Mouse (Mus musculus): ENCODE data around the gene Kndc1. TPM values are rescaled to one million over a fixed set of nuclear protein-coding genes. Genes with fewer than 3 reads are reported as not detected.

The Kndc1 gene
- polyA plus RNA-seq, 1 experiment from 2014 or later, result 1.0 TPM

DNA sequence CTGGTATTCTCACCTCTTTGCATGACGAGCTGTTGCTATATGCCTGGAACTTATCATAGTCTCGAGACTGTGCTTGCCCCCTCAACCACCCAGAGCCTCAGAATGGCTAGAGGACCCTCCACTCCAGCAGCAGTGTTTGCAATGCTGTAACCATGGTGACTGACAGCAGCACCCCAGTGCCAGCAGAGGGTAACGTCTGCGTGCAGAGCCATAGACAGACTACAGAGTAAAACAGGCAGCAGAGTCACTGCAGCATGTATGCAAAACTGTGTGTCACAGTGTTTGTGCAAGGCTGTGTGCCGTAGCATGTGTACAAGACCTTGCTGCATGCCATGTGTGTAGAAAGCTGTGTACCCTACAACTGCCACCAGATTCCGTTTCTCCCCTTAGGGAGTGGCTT, 15.0 kb downstream of the Kndc1 start:
- DNase-seq (ENCODE audit: low spot score), result no peak
- no peak overlapping the region for H3K4me3 ChIP-seq
- no peak overlapping the region for H3K27ac ChIP-seq
- peaks cover 45% of the 10 kb centered on the region for H3K4me1 ChIP-seq (replicated peaks)
- no peaks in the 10 kb centered on the region for H3K36me3 ChIP-seq
- peaks cover 52% of the 10 kb centered on the region for H3K27me3 ChIP-seq (ENCODE audit: insufficient read depth, poor library complexity, severe bottlenecking)
- WGBS, result 52% methylated on average over 6 of the region's 6 CpGs
- H3K9me3 ChIP-seq, result no peaks in the 10 kb centered on the region

DNA sequence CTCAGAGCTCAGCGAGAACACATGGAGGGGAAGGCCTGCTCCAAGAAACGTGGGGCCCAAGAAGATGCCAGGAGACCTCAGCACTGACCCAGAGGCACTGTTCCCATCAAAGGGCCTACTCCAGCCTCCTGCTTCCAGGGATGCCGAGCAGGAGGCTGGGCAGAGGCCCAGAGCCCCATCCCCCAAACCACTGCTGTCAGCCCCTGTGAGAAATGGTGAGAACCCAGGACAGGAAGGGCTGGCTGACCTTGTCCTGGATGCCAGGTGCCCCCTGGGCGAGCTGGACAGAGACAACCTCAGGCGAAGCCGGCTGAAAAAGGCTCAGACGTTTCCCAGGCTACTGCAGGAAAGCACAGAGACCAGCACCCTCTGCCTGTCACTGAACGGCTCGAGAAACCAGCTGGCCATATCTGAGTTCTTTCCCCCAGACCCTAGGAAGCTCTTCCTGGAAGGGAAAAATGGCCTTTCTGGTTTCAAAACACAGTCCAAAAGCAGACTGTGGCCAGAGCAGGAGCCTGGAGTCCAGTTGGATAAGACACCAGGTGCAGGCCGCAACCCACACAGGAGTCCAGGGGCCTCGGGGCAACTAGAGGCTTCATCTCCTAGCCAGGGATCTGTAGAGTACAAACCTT, 15.8 kb downstream of the Kndc1 start:
- WGBS, result 59% methylated on average over 11 of the region's 11 CpGs
- Histone ChIP-seq H3K36me3 (no peaks in the 10 kb centered on the region), H3K27me3 (ENCODE audit: insufficient read depth, poor library complexity, severe bottlenecking) (peaks cover 59% of the 10 kb centered on the region), H3K27ac (peak overlapping the region; percentile 13; the same call in 1 of the 2 replicates), H3K4me3 (no peak overlapping the region), H3K4me1 (replicated peaks) (peaks cover 41% of the 10 kb centered on the region), H3K9me3 (no peaks in the 10 kb centered on the region)
- no peak for DNase-seq (ENCODE audit: low spot score)

DNA sequence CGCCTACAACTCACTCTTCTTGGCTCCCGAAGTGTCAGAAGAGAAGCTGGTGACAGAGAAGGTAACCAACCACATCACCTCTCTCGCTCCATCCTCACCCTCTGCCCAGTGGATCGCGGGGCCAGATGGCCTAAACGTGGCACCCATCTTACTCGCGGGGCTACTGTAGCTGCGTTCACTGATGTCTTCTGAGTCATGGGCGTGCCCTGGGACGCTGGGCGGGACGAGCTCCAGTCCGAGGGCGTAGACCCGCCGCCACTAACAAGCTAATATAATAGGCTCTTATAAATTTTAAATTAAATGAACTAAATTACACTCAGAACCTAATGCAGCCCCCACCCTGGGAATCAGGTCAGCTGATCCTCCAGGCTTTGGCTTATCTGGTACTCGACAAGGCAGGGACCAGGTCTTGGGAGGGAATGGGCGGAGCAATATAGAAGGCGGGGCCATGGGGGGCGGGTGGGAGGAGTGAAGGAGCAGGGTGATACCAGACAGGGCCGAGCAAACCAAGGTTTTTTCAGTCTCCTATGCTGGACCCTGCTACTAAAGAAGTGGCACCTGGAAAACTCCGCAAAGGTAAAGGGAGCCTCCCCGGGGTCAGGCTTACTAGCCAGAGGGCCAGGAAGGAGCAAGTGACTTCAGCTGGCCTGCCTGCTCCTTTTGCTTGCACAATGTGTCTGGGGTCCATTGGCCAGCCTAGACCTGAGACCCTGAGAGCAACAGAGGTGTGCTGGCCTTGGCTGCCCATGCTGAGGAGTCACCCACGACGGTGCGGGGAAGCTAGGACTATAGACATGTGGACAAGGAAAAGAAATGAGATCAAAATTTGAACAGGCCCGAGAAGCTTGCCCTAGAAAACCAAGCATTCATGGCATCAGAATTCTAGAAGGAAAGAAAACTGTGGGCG, 19.9 kb downstream of the Kndc1 start:
- Histone ChIP-seq H3K27me3 (ENCODE audit: insufficient read depth, poor library complexity, severe bottlenecking) (peaks cover 70% of the 10 kb centered on the region), H3K27ac (no peak overlapping the region), H3K36me3 (no peaks in the 10 kb centered on the region), H3K9me3 (no peaks in the 10 kb centered on the region), H3K4me1 (replicated peaks) (peaks cover 31% of the 10 kb centered on the region), H3K4me3 (peak overlapping the region; percentile 49)
- DNase-seq (ENCODE audit: low spot score), result peak; percentile 42
- 9% methylated on average over 29 of the region's 29 CpGs for WGBS

- Histone ChIP-seq H3K27me3 (ENCODE audit: insufficient read depth, poor library complexity, severe bottlenecking) (peaks cover 71% of the 10 kb centered on the region), H3K27ac (0 out of 2 replicates have a peak overlapping the region, but pooled peaks have one; percentile 26), H3K4me3 (peak overlapping the region; percentile 27; the same call in 1 of the 2 replicates), H3K36me3 (no peaks in the 10 kb centered on the region), H3K9me3 (no peaks in the 10 kb centered on the region), H3K4me1 (replicated peaks) (peaks cover 23% of the 10 kb centered on the region)
- 8% methylated on average over 14 of the region's 14 CpGs for WGBS
- no peak for DNase-seq (ENCODE audit: low spot score)
Measured at GRCm38 (mm10) chr7:139915646-139916257, 21.3 kb downstream of the Kndc1 start.

DNA sequence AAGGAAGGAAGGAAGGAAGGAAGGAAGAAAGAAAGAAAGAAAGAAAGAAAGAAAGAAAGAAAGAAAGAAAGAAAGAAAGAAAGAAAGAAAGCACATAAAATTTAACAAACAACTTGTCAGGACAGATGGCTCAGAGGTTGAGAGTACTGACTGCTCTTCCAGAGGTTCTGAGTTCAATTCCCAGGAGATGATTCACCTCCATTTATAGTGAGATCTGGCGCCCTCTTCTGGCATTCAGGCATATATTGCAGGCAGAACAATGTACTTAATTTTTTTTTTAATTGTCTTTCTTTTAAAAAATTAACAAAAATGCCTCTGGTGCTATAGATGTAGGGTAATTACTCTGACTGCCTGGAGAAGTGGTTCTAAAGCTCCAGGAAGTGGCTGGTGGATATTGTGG, 21.8 kb downstream of the Kndc1 start:
- DNase-seq (ENCODE audit: low spot score), result no peak
- peaks cover 23% of the 10 kb centered on the region for H3K4me1 ChIP-seq (replicated peaks)
- WGBS, result 0% methylated on average over 1 of the region's 1 CpGs
- H3K36me3 ChIP-seq, result no peaks in the 10 kb centered on the region
- H3K9me3 ChIP-seq, result no peaks in the 10 kb centered on the region
- H3K27ac ChIP-seq, result no peak overlapping the region
- H3K27me3 ChIP-seq (ENCODE audit: insufficient read depth, poor library complexity, severe bottlenecking), result peaks cover 71% of the 10 kb centered on the region
- H3K4me3 ChIP-seq, result no peak overlapping the region

- 78% methylated on average over 4 of the region's 4 CpGs for WGBS
- Histone ChIP-seq H3K27me3 (ENCODE audit: insufficient read depth, poor library complexity, severe bottlenecking) (peaks cover 52% of the 10 kb centered on the region), H3K4me1 (replicated peaks) (peaks cover 23% of the 10 kb centered on the region), H3K4me3 (no peak overlapping the region), H3K9me3 (no peaks in the 10 kb centered on the region), H3K36me3 (no peaks in the 10 kb centered on the region), H3K27ac (no peak overlapping the region)
- no peak for DNase-seq (ENCODE audit: low spot score)
Measured at GRCm38 (mm10) chr7:139918262-139918661, 23.8 kb downstream of the Kndc1 start.

DNA sequence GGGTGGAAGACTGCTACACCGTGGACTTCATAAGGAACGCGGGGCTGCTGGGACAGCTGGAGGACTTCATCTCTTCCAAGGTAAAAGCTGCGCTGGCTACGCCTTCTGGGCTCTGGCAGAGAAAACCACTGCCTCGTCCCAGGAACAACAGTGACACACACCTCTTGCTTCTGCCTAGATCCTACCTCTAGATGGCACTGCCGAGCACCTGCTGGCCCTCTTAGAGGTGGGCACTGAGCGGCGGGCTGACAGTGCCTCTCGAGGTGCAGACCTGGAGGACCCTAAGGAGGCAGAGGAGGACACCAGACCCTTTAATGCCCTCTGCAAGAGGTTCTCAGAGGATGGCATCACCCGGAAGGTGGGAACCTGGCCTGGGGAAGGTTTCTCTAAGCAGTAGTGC, 36.2 kb downstream of the Kndc1 start:
- Histone ChIP-seq H3K4me3 (no peak overlapping the region), H3K27me3 (ENCODE audit: insufficient read depth, poor library complexity, severe bottlenecking) (peaks cover 17% of the 10 kb centered on the region; the same call in 1 of the 2 replicates), H3K27ac (no peak overlapping the region), H3K36me3 (no peaks in the 10 kb centered on the region), H3K4me1 (replicated peaks) (peaks cover 3% of the 10 kb centered on the region; the same call in 1 of the 2 replicates), H3K9me3 (no peaks in the 10 kb centered on the region)
- DNase-seq (ENCODE audit: low spot score), result peak; percentile 51
- 22% methylated on average over 11 of the region's 11 CpGs for WGBS

DNA sequence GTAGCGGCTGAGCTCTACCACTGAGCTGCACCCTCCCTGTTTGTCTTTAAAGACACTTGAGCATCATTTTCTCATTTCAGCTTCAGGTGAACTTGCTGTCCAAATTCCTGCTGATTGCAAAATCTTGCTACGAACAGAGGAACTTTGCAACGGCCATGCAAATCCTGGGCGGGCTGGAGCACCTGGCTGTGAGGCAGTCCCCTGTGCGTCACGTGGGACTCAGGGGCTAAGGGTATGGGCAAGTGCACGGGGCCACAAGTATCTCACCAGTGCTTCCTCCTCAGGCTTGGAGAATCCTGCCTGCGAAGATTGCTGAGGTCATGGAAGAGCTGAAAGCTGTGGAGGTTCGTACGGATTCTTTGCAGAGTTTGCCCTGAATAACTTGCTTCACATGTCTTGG, 42.2 kb downstream of the Kndc1 start:
- H3K4me1 ChIP-seq (replicated peaks), result no peaks in the 10 kb centered on the region
- WGBS, result 85% methylated on average over 10 of the region's 10 CpGs
- H3K9me3 ChIP-seq, result no peaks in the 10 kb centered on the region
- H3K27ac ChIP-seq, result no peak overlapping the region
- no peak for DNase-seq (ENCODE audit: low spot score)
- no peaks in the 10 kb centered on the region for H3K36me3 ChIP-seq
- no peak overlapping the region for H3K4me3 ChIP-seq
- peaks cover 36% of the 10 kb centered on the region for H3K27me3 ChIP-seq (ENCODE audit: insufficient read depth, poor library complexity, severe bottlenecking)

GRCm38 (mm10) chr7:139937138-139937537, 42.6 kb downstream of the Kndc1 start:
- Histone ChIP-seq H3K36me3 (no peaks in the 10 kb centered on the region), H3K4me3 (no peak overlapping the region), H3K4me1 (replicated peaks) (no peaks in the 10 kb centered on the region), H3K9me3 (no peaks in the 10 kb centered on the region), H3K27me3 (ENCODE audit: insufficient read depth, poor library complexity, severe bottlenecking) (peaks cover 37% of the 10 kb centered on the region), H3K27ac (no peak overlapping the region)
- WGBS, result 77% methylated on average over 3 of the region's 3 CpGs
- no peak for DNase-seq (ENCODE audit: low spot score)

- H3K27me3 ChIP-seq (ENCODE audit: insufficient read depth, poor library complexity, severe bottlenecking), result peaks cover 43% of the 10 kb centered on the region
- H3K27ac ChIP-seq, result no peak overlapping the region
- no peaks in the 10 kb centered on the region for H3K9me3 ChIP-seq
- H3K4me1 ChIP-seq (replicated peaks), result no peaks in the 10 kb centered on the region
- H3K36me3 ChIP-seq, result no peaks in the 10 kb centered on the region
- 67% methylated on average over 5 of the region's 5 CpGs for WGBS
- DNase-seq (ENCODE audit: low spot score), result no peak
- H3K4me3 ChIP-seq, result no peak overlapping the region
Measured at GRCm38 (mm10) chr7:139937810-139938209, 43.3 kb downstream of the Kndc1 start.

DNA sequence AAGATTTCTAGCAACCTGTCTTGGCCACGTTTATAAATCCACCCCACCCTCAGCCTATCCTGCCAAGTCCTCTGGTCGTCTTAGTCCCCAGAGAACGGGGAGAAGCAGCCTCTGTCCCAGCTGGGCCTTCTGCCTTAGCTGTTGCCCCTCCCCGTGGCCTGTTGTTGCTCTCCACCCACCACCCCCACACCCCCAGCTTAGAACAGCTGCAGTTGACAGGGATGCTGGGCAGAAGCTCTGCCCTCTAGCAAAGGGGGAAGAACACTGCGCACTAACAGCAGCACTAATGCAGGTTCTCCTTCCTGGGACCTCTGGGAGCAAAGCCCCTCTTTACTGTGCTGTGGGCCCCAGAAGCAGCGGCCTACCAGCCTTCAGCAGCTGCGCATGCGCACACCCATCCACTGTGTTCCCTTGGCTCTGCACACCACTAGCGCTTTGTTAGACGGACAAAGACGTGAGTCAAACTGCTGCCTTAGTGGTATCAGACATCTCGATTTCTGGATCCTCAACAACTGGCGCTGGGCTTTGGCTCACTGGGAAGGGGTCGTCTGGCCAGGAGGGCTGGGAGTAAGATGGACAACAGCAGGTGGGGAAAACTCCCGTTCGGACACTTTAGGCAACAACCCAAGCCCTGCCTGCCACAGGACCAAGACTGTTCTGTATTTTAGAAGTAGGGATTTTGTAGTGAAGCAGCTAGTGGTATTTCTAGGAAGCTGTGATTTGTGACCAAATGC, 46.1 kb downstream of the Kndc1 start:
- Histone ChIP-seq H3K36me3 (no peaks in the 10 kb centered on the region), H3K27ac (no peak overlapping the region), H3K9me3 (no peaks in the 10 kb centered on the region), H3K4me3 (no peak overlapping the region), H3K27me3 (ENCODE audit: insufficient read depth, poor library complexity, severe bottlenecking) (peaks cover 72% of the 10 kb centered on the region), H3K4me1 (replicated peaks) (peaks cover 14% of the 10 kb centered on the region)
- 67% methylated on average over 16 of the region's 16 CpGs for WGBS
- no peak for DNase-seq (ENCODE audit: low spot score)

DNA sequence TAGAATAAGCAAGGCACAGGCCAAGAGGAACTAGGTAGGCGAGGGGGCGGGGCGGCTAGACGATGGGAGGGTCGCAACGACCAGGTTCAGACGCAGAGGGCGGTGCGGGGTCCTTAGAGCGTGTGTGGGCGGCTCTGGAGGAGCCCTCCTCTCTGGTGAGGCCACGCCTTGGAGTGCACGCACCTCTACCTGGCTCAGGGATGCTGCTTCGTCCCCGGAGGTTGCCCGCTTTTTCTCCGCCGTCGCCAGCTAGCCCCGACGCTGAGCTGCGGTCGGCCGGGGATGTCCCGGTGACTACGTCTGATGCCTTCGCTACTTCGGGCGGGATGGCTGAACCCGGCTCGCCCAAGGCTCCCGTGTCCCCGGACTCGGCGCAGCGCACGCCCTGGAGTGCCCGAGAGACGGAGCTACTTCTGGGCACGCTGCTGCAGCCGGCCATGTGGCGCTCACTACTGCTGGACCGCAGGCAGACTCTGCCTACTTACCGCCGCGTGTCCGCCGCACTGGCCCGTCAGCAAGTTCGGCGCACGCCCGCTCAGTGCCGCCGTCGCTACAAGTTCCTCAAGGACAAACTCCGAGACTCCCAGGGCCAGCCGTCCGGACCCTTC, 49.3 kb downstream of the Kndc1 start, which contains the start of gene Utf1:
Utf1 (plus strand) TSS at position 116 of the 608 bp plus-strand sequence.
- WGBS, result 1% methylated on average over 59 of the region's 59 CpGs
- no peak within 1 kb of the TSS for H3K27ac ChIP-seq
- H3K36me3 ChIP-seq, result no peaks in the 10 kb centered on the region
- no peaks in the 10 kb centered on the region for H3K9me3 ChIP-seq
- H3K27me3 ChIP-seq (ENCODE audit: insufficient read depth, poor library complexity, severe bottlenecking), result peaks cover 94% of the 10 kb centered on the region
- peaks cover 14% of the 10 kb centered on the region for H3K4me1 ChIP-seq (replicated peaks)
- H3K4me3 ChIP-seq, result peak within 1 kb of the TSS; percentile 45
- peak; percentile 61 for DNase-seq (ENCODE audit: low spot score)
